29 mouse cellular contexts compared by ENCODE assay signal in the genomic region with DNA sequence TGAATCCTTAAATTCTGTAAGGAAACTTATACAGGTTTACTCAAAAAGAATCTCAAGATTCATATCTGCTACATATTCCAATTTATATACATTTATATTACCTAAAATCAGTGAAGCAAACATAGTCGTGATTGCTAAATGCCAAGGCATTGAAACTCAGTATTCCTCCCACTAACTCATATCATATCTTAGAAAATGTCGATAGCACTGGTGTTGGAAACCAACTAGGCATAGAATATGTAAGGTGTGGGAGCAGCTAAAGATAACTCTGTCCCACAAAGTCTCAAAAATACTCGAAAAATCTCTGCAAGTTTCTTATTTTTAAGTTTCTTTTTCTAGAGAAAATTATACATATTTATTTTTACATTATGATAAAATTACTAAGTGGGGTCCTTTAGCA.
"Had no signal": no experiment of that assay in that cellular context is flagged by ENCODE, and none has a peak within 500 bp of the region (broad histone marks: within the 10 kb centered on the region; RNA-seq: fewer than 3 reads in every experiment).

No protein-coding gene starts in this region.

- DNase-seq: liver; liver, embryonic 13.5 days; liver, postnatal 0 days; lung, adult 18-20 months; lung, adult 2 months; lung, embryonic 14.5 days; lung, postnatal 10 days; lung, postnatal 14 days; lung, postnatal 36 days; lung, postnatal 4 days; midbrain, embryonic 14.5 days had no signal

- H3K27ac ChIP-seq: limb, embryonic 10.5 days; limb, embryonic 12.5 days; limb, embryonic 13.5 days; limb, embryonic 15.5 days; liver, embryonic 12.5 days; liver, embryonic 13.5 days; liver, embryonic 14.5 days; liver, embryonic 15.5 days; lung, embryonic 15.5 days; macrophage; midbrain, embryonic 10.5 days; midbrain, embryonic 12.5 days; midbrain, embryonic 13.5 days; midbrain, embryonic 15.5 days; neural tube, embryonic 12.5 days had no signal

- ATAC-seq: liver, embryonic 12.5 days; liver, postnatal 0 days; lung, postnatal 0 days; midbrain, embryonic 13.5 days; midbrain, embryonic 15.5 days; midbrain, embryonic 16.5 days had no signal

- H3K4me3 ChIP-seq: limb, embryonic 10.5 days; limb, embryonic 12.5 days; limb, embryonic 13.5 days; limb, embryonic 15.5 days; liver, embryonic 12.5 days; liver, embryonic 13.5 days; liver, embryonic 15.5 days; lung, embryonic 15.5 days; megakaryocyte, embryonic 14.5 days; midbrain, embryonic 10.5 days; midbrain, embryonic 12.5 days; midbrain, embryonic 13.5 days; midbrain, embryonic 15.5 days; myocyte; neural tube, embryonic 12.5 days had no signal
